Mouse (Mus musculus) erythroblast, embryonic 14.5 days (primary cell): ENCODE measurements around the gene Hs3st5. TPM values are rescaled to one million over a fixed set of nuclear protein-coding genes. Genes with fewer than 3 reads are reported as not detected.

ENCODE experiments used
- H3K27me3 ChIP-seq: 2 replicates; pipeline ENCODE4 v1.6.1; 2012; ENCODE audit warnings: inconsistent platforms; ENCODE audit not compliant: control insufficient read depth
- H3K36me3 ChIP-seq: 2 replicates; pipeline ENCODE4 v1.6.1; 2012; ENCODE audit warnings: mild to moderate bottlenecking, inconsistent platforms; ENCODE audit not compliant: control insufficient read depth
- H3K4me1 ChIP-seq: 2 replicates; pipeline ENCODE4 v1.6.1; 2012; ENCODE audit warnings: inconsistent platforms; ENCODE audit not compliant: control insufficient read depth
- H3K4me3 ChIP-seq: replicated peaks from 2 replicates; pipeline ENCODE3; 2012; ENCODE audit warnings: moderate library complexity, mild to moderate bottlenecking, inconsistent platforms
- H3K9me3 ChIP-seq: 2 replicates; pipeline ENCODE4 v1.6.1; 2012; ENCODE audit warnings: low read length, inconsistent platforms, mixed read lengths; ENCODE audit not compliant: control insufficient read depth
- GATA1 ChIP-seq: IDR thresholded peaks from 2 replicates; pipeline ENCODE4 v1.6.1; 2012; ENCODE audit warnings: low read length, inconsistent platforms, mixed read lengths
- TAL1 ChIP-seq: IDR thresholded peaks from 3 replicates; pipeline ENCODE4 v1.6.1; 2012; ENCODE audit warnings: low read length, inconsistent platforms, mixed read lengths
- polyA plus RNA-seq: library from polyadenylated mRNA; stranded (reverse); fragments of >175 nt; gene quantifications from 2 replicates; pipeline ENCODE4 v1.2.3, GENCODE M21; 2012

Hs3st5 gene
- polyA plus RNA-seq, 1 experiment: 0.02 TPM

- TF ChIP-seq GATA1 (no peak), TAL1 (no peak)
- no peaks in the 10 kb centered on the region for H3K36me3 ChIP-seq
- no peak overlapping the region for H3K4me3 ChIP-seq
- no peaks in the 10 kb centered on the region for H3K27me3 ChIP-seq
- H3K9me3 ChIP-seq: no peaks in the 10 kb centered on the region
- no peaks in the 10 kb centered on the region for H3K4me1 ChIP-seq
Measured at GRCm38 (mm10) chr10:36623037-36623436, 116.4 kb downstream of the Hs3st5 start.

- TF ChIP-seq GATA1 (no peak), TAL1 (no peak)
- Histone ChIP-seq H3K27me3 (no peaks in the 10 kb centered on the region), H3K4me3 (no peak overlapping the region), H3K36me3 (no peaks in the 10 kb centered on the region), H3K4me1 (no peaks in the 10 kb centered on the region), H3K9me3 (no peaks in the 10 kb centered on the region; the same call in 1 of the 2 replicates)
Measured at GRCm38 (mm10) chr10:36627952-36628351, 121.3 kb downstream of the Hs3st5 start.

GRCm38 (mm10) chr10:36631746-36632145, 125.1 kb downstream of the Hs3st5 start:
- TF ChIP-seq TAL1: no peak
- no peak for TF ChIP-seq GATA1
- H3K4me3 ChIP-seq: no peak overlapping the region
- H3K36me3 ChIP-seq: no peaks in the 10 kb centered on the region
- no peaks in the 10 kb centered on the region for H3K4me1 ChIP-seq
- H3K27me3 ChIP-seq: no peaks in the 10 kb centered on the region
- no peaks in the 10 kb centered on the region; the same call in 1 of the 2 replicates for H3K9me3 ChIP-seq

GRCm38 (mm10) chr10:36650653-36651052, 144.0 kb downstream of the Hs3st5 start:
- H3K4me3 ChIP-seq: no peak overlapping the region
- H3K36me3 ChIP-seq: no peaks in the 10 kb centered on the region
- H3K9me3 ChIP-seq: no peaks in the 10 kb centered on the region
- no peak for TF ChIP-seq TAL1
- TF ChIP-seq GATA1: no peak
- no peaks in the 10 kb centered on the region for H3K27me3 ChIP-seq
- H3K4me1 ChIP-seq: no peaks in the 10 kb centered on the region

GRCm38 (mm10) chr10:36713974-36714373, 207.4 kb downstream of the Hs3st5 start:
- Histone ChIP-seq H3K4me3 (no peak overlapping the region), H3K36me3 (no peaks in the 10 kb centered on the region), H3K4me1 (no peaks in the 10 kb centered on the region), H3K9me3 (no peaks in the 10 kb centered on the region), H3K27me3 (no peaks in the 10 kb centered on the region)
- no peak for TF ChIP-seq GATA1
- no peak for TF ChIP-seq TAL1

GRCm38 (mm10) chr10:36726239-36726638, 219.6 kb downstream of the Hs3st5 start:
- no peak overlapping the region for H3K4me3 ChIP-seq
- no peaks in the 10 kb centered on the region for H3K4me1 ChIP-seq
- H3K36me3 ChIP-seq: no peaks in the 10 kb centered on the region
- no peak for TF ChIP-seq TAL1
- no peak for TF ChIP-seq GATA1
- H3K27me3 ChIP-seq: no peaks in the 10 kb centered on the region
- H3K9me3 ChIP-seq: no peaks in the 10 kb centered on the region; the same call in 1 of the 2 replicates

GRCm38 (mm10) chr10:36729361-36730098, 222.9 kb downstream of the Hs3st5 start:
- no peak for TF ChIP-seq GATA1
- no peak for TF ChIP-seq TAL1
- Histone ChIP-seq H3K36me3 (no peaks in the 10 kb centered on the region), H3K4me3 (no peak overlapping the region), H3K9me3 (no peaks in the 10 kb centered on the region), H3K27me3 (no peaks in the 10 kb centered on the region), H3K4me1 (no peaks in the 10 kb centered on the region)

- Histone ChIP-seq H3K4me1 (no peaks in the 10 kb centered on the region), H3K9me3 (no peaks in the 10 kb centered on the region), H3K36me3 (no peaks in the 10 kb centered on the region), H3K4me3 (no peak overlapping the region), H3K27me3 (no peaks in the 10 kb centered on the region)
- TF ChIP-seq TAL1 (no peak), GATA1 (no peak)
Measured at GRCm38 (mm10) chr10:36739375-36739774, 232.8 kb downstream of the Hs3st5 start.

GRCm38 (mm10) chr10:36750021-36750420, 243.4 kb downstream of the Hs3st5 start:
- Histone ChIP-seq H3K4me1 (no peaks in the 10 kb centered on the region), H3K27me3 (no peaks in the 10 kb centered on the region), H3K9me3 (no peaks in the 10 kb centered on the region), H3K4me3 (no peak overlapping the region), H3K36me3 (no peaks in the 10 kb centered on the region)
- TF ChIP-seq TAL1 (no peak), GATA1 (no peak)
